In genomic region chr6:94751101-94751440, GRCm38 (mm10) we compare ENCODE assay signal across 10 mouse cellular contexts. TPM values are rescaled to one million over a fixed set of nuclear protein-coding genes. Genes with fewer than 3 reads are reported as not detected.
DNase-seq lines count a peak whose midpoint lies in the region; ATAC-seq lines count a peak whose summit lies in the region.
"Had no signal": no experiment of that assay in that cellular context is flagged by ENCODE, and none has a peak within 500 bp of the region (broad histone marks: within the 10 kb centered on the region; RNA-seq: fewer than 3 reads in every experiment).

No protein-coding gene starts in this region.

- ATAC-seq in midbrain, embryonic 16.5 days: no peak
- peak; percentile 65; the same call in 1 of the 2 replicates for ATAC-seq in granulocyte monocyte progenitor cell, adult 5-6 weeks (replicated peaks; ENCODE audit: poor library complexity, severe bottlenecking)
- no peak for ATAC-seq in neural tube, embryonic 13.5 days (ENCODE audit: low read depth)

- 17% methylated on average over 8 of the region's 8 CpGs for WGBS in midbrain, embryonic 10.5 days
- 22% methylated on average over 7 of the region's 8 CpGs for WGBS in midbrain, embryonic 16.5 days
- whole genome bisulfite sequencing in neural tube, embryonic 13.5 days: 18% methylated on average over 8 of the region's 8 CpGs

- no peak overlapping the region for H3K9ac ChIP-seq in midbrain, embryonic 16.5 days (ENCODE audit: low read depth, low read length)
- H3K9ac ChIP-seq in neural tube, embryonic 13.5 days: no peak overlapping the region
- H3K9ac ChIP-seq: embryonic facial prominence, embryonic 13.5 days; heart, embryonic 13.5 days had no signal

- peak; percentile 28 for DNase-seq in midbrain, embryonic 10.5 days (ENCODE audit: low spot score)
- DNase-seq in ZHBTc4 (ENCODE audit: low read depth, low spot score): peak; percentile 89
- no peak for DNase-seq in frontal cortex, postnatal 14 days (ENCODE audit: low spot score in 2 of 2)
- no peak for DNase-seq in kidney, adult 18-20 months

- H3K27ac ChIP-seq in midbrain, embryonic 10.5 days (replicated peaks): peak overlapping the region; percentile 76
- H3K27ac ChIP-seq in midbrain, embryonic 16.5 days (ENCODE audit: low read length): no peak overlapping the region
- H3K27ac ChIP-seq in neural tube, embryonic 13.5 days (replicated peaks): no peak overlapping the region
- H3K27ac ChIP-seq: embryonic facial prominence, embryonic 13.5 days; heart, embryonic 13.5 days had no signal

- no peak overlapping the region for H3K4me2 ChIP-seq in midbrain, embryonic 16.5 days (ENCODE audit: low read length)
- H3K4me2 ChIP-seq in neural tube, embryonic 13.5 days: peak overlapping the region; percentile 33
- H3K4me2 ChIP-seq: embryonic facial prominence, embryonic 13.5 days; heart, embryonic 13.5 days had no signal

- H3K36me3 ChIP-seq in midbrain, embryonic 10.5 days: no peaks in the 10 kb centered on the region
- H3K36me3 ChIP-seq in midbrain, embryonic 16.5 days (ENCODE audit: control insufficient read depth, insufficient read depth, low read length): no peaks in the 10 kb centered on the region
- H3K36me3 ChIP-seq in neural tube, embryonic 13.5 days: no peaks in the 10 kb centered on the region
- H3K36me3 ChIP-seq: embryonic facial prominence, embryonic 13.5 days; heart, embryonic 13.5 days had no signal

- peaks cover 9% of the 10 kb centered on the region; the same call in 1 of the 2 replicates for H3K27me3 ChIP-seq in midbrain, embryonic 10.5 days (ENCODE audit: low read depth, poor library complexity, severe bottlenecking)
- H3K27me3 ChIP-seq in midbrain, embryonic 16.5 days (ENCODE audit: control insufficient read depth, insufficient read depth, low read depth, low read length): no peaks in the 10 kb centered on the region
- H3K27me3 ChIP-seq in neural tube, embryonic 13.5 days: no peaks in the 10 kb centered on the region
- H3K27me3 ChIP-seq: embryonic facial prominence, embryonic 13.5 days; heart, embryonic 13.5 days had no signal

- H3K4me3 ChIP-seq in midbrain, embryonic 10.5 days: peak overlapping the region; percentile 37
- no peak overlapping the region for H3K4me3 ChIP-seq in midbrain, embryonic 16.5 days (ENCODE audit: low read depth, low read length)
- H3K4me3 ChIP-seq in neural tube, embryonic 13.5 days: no peak overlapping the region
- H3K4me3 ChIP-seq: embryonic facial prominence, embryonic 13.5 days; heart, embryonic 13.5 days; megakaryocyte, embryonic 14.5 days had no signal

- no peaks in the 10 kb centered on the region for H3K9me3 ChIP-seq in midbrain, embryonic 10.5 days (replicated peaks)
- H3K9me3 ChIP-seq in midbrain, embryonic 16.5 days (replicated peaks; ENCODE audit: control insufficient read depth, low read length, poor library complexity, severe bottlenecking): no peaks in the 10 kb centered on the region
- H3K9me3 ChIP-seq in neural tube, embryonic 13.5 days: no peaks in the 10 kb centered on the region
- H3K9me3 ChIP-seq: embryonic facial prominence, embryonic 13.5 days; heart, embryonic 13.5 days; megakaryocyte, embryonic 14.5 days had no signal

- H3K4me1 ChIP-seq in midbrain, embryonic 10.5 days: peaks cover 32% of the 10 kb centered on the region
- H3K4me1 ChIP-seq in midbrain, embryonic 16.5 days (ENCODE audit: control insufficient read depth, insufficient read depth, low read length): peaks cover 5% of the 10 kb centered on the region
- H3K4me1 ChIP-seq in neural tube, embryonic 13.5 days (replicated peaks): peaks cover 17% of the 10 kb centered on the region
- H3K4me1 ChIP-seq: megakaryocyte, embryonic 14.5 days had no signal

RNA-seq across cellular contexts. Expression of gene Lrig1, which starts 51.1 kb away (rescaled TPM):
- 13.4 and 13.9 TPM in 2 replicates for polyA plus RNA-seq in midbrain, embryonic 10.5 days (2016; fragmentation: Nextera tagmentation; extraction: Ambion mirVana)
- polyA plus RNA-seq in midbrain, embryonic 16.5 days (2015; fragmentation: Nextera tagmentation; extraction: Ambion mirVana): 8.6 and 14.2 TPM in 2 replicates
- 0.37 and 2.0 TPM in 2 replicates for total RNA-seq in granulocyte monocyte progenitor cell, adult 5-6 weeks (2014; fragmentation: Nextera tagmentation)
- not detected in 2 replicates for total RNA-seq in granulocyte monocyte progenitor cell, adult 5-6 weeks (2017)
- polyA plus RNA-seq in neural tube, embryonic 13.5 days (2015; fragmentation: Nextera tagmentation; extraction: Ambion mirVana): 10.5 and 12.9 TPM in 2 replicates

Comparison
In these comparisons a context has a peak if more than half of its experiments do, and no peak if none do; other contexts are left out.
1. DNase-seq: peak in midbrain, embryonic 10.5 days (single experiment) and ZHBTc4 (single experiment); none in frontal cortex, postnatal 14 days (0 of 2) and kidney, adult 18-20 months (single experiment).